Mouse (Mus musculus) CH12F3 (cell line): ENCODE measurements around the gene Fam207a.

Experiments
- in situ Hi-C: fragments of 300-500 bp; cut with MboI; formaldehyde crosslinking; loops from 2 replicates; pipeline ENCODE4 v1.14.3; 2020; ENCODE audit warnings: low sequenced_read_pairs

The Fam207a gene

DNA sequence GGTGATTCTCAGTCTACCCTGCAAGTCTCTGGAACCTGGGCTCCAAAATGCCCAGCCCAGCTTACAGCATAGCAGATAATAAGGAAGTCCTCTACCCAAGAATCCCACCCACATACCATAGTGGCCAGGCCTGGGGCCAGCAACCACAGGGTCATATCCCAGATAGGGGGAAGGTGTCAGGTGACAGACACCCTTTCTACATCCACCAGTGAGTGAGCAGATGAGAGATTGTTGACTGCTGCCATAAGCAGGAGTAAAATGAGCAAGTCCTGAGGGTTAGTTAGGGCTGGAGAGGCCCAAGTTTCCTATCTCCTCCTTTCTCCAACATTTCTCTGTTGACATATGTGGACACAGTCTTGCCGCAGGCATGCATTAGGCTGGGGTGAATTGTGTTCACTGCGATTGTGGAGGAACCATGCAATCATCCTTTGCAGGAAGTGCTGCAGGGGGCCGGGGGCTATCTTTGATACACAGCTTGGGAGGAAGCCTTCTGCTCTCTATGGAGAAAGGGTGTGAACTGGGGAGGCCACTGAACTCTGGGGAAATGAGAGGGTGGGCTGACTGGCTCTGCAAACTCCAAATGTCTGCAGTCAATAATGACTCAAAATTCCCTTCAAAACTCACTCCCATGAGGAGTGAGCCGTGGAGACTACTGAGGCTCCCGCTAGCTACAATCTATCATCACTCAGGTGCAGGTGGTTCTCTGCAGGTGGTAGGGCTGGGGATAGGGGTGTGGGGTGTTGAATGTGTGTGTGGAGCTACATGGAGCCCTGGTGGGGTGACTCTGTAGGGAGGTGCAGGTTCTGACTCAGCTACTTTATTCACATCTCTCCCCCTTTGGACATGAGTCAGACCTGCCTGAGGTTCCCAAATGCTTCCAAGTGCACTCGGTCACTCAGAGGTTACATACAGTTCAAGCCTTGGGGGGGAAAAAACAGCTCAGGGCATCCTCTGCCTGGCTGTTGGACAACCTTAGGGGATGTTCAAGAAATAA, 15.7 kb upstream of the Fam207a start:
- in situ Hi-C loops: no loop called here

DNA sequence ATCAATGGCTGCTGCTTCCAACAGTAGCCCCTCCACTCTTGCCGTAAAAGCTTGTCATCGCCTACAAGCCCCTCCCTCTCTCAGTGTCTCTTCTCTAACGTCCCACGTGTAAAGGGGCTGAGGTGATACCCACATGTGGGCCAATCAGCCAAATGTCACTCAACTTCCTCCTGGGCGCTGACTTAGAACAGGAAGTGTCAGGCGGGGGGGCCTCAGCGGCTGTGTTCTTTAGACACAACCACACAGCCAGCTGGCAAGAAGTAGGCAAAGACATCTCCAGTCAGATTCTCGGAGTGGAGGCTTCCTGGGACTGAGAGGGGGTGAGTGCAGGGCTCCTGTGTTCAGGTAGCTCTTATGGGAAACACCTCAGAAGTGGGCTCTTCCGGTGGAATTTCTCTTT, 14.6 kb upstream of the Fam207a start, which contains the start of gene Itgb2:
Itgb2 (plus strand) TSS at position 113 of the 400 bp plus-strand sequence.
- in situ Hi-C loops: no loop called here

DNA sequence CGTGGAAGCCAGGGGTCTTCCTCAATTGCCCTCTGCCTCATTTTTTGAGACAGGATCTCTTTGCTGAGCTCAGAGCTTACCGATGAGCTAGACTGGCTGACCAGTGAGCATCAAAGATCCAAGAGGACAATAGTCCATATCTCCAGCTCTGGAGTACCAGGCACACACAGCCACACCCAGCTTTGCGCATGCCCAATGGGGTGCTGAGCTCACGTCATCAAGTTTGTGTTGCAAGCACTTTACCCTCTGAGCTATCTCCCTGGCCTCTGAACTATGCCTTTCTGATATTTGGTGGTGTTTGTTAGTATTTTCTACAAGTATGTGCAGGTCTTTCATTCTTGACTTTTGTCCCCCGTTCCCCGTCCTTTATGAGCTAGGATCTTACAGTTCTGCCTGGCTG, 13.0 kb upstream of the Fam207a start:
- in situ Hi-C loops: no loop called here

DNA sequence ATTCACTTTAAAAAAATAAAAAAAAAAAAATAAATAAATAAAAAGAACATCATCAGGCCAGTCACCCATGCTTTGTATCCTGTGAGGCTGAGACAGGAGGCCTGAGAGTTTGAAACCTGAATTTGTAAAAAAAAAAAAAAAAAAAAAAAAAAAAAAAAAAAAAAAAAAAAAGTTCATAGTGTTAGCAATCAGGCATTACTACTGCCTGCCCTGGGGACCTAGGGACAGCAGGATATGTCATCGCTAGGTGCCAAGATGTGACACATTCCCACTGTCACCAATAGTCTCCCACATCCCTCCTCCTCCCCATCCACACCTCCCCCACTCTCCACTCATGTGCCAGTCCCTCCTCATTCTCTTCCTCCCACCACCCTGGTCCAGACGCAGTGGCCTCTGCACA, 10.9 kb upstream of the Fam207a start:
- in situ Hi-C loops: no loop called here

DNA sequence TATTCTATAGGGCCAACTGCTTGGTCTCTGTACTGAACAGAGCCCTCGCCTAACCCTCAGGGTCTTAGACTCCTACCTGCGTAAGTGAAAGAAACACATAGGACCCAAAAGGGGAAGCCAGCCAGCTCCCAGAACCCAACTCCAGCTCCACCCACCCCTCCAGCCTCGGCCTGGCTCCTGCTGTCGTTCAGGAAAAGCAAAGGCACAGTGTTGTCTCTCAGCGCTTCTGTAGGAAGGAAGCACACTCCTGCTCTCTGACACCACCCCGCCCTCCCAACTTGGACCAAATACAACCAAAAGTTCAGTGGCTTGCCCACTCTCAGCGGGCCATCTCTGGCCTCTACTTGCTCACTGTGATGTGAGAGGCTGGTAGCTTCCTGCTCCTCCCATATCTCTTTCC, 7.7 kb upstream of the Fam207a start:
- in situ Hi-C loops: loop anchor here (5.0 kb wide), 1 partner anchor 34 kb away; no protein-coding TSS in a partner anchor

DNA sequence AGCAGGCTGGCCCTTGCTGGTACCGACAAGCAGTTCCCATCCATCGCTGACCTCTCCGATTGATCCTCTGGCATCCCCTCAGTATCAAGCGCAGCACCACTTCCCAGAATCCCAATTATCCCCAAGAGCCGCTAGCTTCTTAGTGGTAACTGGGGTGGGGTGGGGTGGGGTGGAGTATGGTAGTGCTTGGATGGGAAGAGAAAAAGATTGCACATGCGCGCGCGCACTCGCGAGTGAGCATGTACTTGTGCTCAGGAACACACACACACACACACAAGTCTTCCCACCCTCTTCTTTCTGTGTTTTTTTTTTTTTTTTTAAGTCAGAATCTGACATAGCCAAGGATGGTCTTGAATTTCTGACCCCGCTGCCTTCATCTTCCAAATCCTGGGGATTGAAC, 7.2 kb upstream of the Fam207a start:
- in situ Hi-C loops: loop anchor here (5.0 kb wide), 1 partner anchor 35 kb away; no protein-coding TSS in a partner anchor

DNA sequence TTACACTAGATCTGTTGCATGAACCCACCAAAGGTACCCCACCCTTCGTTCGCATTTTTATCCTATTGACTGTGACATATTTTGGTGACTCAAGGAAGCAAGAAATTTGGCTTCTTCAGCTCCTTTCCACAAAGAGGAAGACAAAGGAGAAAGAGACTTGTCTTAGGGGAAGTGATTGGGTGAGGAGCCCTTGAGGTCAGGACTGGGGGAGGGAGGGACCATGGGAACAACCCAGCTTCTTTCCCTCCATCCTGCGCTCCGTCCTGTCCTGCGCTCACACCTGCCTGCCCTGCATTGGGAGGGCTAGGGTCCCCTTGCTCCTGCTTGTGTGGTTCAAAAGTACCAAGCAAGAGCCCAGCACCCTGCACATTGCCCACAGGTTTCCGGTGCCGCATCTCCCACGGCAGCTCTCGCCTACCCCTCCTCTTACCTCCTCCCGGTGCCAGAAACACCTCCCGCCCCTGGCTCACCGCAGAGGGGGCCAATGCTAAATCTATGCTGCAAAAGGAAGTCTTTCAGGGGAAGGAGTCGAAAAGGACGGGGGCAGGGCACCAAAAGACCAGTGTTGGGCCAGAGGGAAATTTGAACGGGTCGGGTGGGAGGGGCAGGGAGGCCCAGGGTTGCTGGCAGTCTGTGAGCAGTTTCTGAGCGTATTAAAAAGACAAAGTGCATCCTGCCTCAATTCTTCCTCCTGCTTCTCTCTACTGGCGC, 6.6 kb upstream of the Fam207a start:
- in situ Hi-C loops: loop anchor here (5.0 kb wide), 1 partner anchor 35 kb away; no protein-coding TSS in a partner anchor

DNA sequence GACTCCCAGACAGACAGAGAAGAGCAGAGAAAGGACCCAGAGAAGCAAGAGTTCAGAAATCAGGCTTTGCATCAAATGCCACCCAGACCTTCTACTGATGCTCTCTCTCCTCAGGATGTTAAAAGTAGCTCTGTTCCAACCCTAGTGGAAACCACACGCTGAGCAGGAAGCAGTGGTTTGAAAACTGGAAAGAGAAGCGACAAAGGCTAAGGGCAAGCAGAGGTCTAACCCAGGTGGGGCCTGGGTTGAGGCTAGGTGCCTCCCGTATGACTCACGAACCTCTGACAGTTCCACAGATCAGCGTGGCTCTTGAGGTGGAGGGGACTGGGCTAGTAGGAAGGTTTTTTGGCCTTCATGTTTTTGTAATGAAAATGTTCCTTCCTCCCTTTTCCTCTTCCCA, 4.9 kb upstream of the Fam207a start:
- in situ Hi-C loops: loop anchor here (5.0 kb wide), 1 partner anchor 37 kb away; no protein-coding TSS in a partner anchor

DNA sequence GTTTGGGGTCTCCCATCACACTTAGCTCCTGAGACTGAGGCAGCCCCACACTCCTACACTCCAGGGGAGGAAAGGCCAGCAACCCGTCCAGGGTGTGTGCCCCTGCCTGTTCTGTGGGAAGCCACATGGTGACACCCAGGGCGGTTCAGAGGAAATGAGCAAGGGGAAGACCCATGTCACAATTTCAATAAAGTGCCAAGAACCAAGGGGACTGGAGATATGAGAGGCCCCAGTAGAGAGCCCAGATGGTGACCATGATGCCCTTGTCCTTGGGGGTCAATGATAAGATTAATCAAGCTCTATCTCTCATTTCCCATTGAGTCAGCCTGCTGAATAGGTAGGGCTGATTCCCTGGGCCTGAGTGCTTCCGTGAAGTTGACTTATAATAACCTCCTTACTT, 3.6 kb upstream of the Fam207a start:
- in situ Hi-C loops: loop anchor here (10.0 kb wide), 1 partner anchor 234 kb away; no protein-coding TSS in a partner anchor

DNA sequence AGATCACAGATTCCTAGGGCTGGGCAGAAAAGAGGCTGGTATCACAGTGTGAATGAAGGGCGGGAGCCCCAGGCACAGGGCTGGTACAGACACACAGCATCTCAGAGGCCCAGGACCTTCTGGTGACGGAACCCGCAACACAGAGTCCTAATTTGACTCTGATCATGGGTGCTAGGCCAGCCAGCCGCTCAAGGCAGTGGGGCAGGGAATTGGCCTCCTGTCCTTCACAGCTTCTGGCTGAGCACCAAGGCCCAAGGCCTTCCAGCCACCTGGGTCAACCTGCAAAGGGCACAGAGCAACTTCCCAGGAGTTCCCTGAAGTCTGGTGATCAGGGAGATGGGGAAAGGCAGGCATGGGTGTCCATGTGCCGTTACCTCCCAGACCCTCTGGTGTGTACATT, 2.2 kb upstream of the Fam207a start:
- in situ Hi-C loops: loop anchor here (10.0 kb wide), 1 partner anchor 233 kb away; no protein-coding TSS in a partner anchor

DNA sequence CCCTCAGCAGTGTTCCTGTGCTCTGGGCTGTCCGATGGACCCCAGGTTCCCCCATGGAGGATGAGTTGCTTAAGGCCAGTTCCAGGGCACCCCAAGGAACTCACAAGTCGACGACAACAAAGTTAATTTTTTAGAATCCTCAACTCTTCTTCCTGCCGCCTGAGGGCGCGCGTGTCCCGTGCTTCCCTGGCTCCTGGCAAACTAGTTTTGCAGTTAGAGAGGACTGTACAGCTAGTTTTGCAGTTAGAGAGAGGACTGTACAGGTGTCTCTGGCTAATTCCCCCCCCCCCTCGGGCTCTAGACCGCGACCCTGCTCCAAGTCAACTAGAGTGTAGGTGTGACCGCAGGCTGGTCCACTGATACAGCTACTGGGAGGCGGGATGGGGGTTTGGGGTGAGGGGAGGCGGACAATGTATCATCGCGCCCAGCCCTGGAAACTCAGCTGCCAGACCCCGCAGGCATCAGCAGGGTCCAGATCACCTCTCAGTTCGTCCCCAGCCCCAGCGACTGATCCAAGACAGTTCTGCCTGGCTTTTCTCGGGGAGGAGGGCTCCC, 1.6 kb upstream of the Fam207a start:
- in situ Hi-C loops: loop anchor here (10.0 kb wide), 1 partner anchor 232 kb away; no protein-coding TSS in a partner anchor

DNA sequence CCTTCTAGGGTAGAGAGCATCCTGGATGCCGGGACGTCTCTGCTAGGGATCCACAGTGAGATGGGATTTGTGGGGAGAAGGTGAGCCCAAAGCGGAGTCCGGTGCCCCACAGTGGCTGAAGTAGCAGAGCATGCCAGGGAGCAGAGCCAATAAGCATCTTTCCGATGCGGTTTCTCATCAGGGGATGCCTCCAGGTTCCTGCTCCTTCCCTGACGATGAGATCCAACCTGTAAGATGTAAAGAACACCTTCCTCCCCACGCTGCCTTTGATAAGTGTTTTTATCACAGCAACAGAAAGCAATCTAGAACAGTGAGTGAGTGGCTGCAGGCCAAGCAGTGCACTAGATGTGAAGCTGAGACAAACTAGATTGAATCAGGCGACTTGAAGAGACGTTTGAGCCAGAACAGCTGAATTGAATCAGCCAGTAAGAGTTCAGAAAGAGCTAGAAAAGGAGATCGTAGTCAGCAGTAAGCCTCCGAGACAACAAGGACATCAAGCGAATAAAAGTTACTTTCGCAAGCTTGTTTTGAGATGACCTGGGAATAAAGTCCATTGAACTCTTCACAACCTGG, 880 bp upstream of the Fam207a start:
- in situ Hi-C loops: loop anchor here (10.0 kb wide), 1 partner anchor 232 kb away; no protein-coding TSS in a partner anchor

DNA sequence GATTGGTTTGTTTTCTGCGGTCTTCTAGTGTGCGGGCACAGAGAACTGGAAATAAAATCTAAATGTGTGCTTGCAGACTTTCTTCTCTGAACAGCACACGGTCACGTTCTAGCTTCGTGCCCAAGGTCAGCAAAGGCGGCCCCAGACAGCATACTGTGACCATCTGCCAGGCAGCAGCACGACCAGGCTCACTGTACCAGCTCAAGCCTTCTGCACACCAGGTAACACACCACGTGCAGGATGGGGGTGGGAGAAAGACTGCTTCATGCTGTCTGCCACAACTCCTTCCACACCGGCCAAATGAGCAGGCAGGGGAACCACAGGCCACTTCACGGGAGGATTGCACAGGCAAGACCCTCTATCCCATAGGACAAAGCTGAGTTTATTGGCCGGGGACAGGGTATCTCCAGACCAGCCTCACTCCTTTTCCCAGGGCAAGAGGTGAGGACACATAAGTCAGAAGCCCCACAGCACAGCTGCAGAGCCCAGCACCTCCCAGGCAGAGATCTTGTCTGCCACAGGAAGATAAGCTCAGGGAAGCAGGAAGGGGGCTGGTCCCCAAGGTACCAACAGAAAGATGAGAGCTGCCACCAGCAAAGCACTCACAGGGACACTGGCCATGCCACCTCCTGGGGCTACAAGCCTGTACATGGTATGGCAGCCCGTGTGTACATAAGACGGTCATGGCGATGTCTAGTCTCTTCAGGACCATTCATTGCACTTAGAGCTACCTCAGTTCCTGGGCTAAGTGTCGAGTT, 5.2 kb downstream of the Fam207a start:
- in situ Hi-C loops: loop anchor here (5.0 to 10.0 kb wide), 2 partner anchors 153 to 226 kb away; no protein-coding TSS in a partner anchor

DNA sequence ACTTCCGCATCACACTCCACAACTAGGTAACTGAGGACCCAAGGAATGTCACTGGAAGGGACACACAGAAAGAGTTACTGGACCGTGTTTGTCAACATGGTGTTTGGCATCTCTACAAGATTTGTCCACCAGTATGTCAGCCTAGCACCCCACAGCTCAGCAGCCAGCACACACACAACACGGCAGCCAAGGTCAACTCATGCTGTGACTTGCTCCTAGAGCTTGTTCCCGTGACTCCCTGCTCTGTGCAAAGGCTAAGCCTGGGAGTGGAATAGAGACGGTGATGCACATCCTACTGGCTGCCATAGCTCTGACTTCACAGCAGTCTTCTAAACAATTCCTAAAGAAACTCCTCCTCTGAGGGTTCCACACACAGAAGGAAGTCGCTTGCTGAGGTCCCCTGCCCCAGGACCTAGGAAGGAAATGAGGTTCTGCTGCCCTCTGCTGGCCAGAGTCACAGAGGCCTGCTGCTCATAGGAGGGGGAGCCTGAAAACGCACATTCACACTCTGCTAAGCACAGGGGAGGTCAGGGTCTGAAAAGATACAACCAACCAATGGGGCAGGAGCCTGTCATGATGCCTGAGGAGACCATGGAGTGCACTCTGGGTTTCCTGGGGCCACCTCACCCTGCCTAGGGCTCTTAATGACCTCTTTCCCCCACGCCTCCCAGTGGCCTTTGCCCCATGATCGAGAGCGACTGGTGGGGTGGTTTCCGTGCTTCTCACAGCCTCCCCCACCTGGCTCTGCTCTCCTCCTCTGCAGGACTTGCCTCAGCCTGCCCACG, 6.0 kb downstream of the Fam207a start:
- in situ Hi-C loops: loop anchor here (5.0 to 10.0 kb wide), 2 partner anchors 152 to 225 kb away; no protein-coding TSS in a partner anchor

DNA sequence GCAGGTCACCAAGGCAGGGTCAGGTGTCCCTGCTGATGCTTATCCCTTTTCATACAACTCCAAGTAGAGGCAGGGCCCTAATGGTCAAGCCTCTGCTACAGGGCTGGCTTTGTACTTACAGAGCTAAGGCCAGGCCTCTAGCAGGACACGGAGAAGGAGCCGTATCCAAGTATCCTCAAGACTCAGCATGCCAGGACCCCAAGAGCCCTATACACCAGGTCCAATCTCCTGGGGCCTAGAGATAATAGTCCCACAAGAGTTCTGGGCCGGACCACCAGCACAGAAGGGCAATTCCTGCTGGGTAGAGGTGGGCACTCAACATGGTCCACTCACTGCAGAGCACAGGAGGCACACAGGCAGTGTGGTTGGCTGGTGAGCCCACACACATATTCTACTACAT, 6.8 kb downstream of the Fam207a start:
- in situ Hi-C loops: no loop called here

DNA sequence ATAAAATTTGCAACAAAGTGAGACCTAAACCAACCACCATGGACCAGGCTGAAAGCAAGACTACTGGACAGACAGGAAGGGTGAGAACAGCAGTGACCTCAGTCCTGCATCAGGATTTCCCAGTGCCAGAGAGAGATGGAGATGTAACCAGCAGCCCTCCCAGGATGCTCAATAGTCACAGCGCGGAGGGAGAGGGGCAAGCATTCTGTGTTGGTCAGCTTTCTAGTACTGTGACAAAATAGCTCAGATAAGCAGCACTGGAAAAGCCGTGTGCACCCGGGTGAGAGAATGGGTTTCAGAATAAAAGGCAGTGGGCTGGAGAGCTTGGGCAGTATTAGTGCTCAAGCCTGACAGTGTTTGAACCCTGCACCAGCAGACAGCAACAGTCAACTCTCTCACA, 7.8 kb downstream of the Fam207a start:
- in situ Hi-C loops: no loop called here

DNA sequence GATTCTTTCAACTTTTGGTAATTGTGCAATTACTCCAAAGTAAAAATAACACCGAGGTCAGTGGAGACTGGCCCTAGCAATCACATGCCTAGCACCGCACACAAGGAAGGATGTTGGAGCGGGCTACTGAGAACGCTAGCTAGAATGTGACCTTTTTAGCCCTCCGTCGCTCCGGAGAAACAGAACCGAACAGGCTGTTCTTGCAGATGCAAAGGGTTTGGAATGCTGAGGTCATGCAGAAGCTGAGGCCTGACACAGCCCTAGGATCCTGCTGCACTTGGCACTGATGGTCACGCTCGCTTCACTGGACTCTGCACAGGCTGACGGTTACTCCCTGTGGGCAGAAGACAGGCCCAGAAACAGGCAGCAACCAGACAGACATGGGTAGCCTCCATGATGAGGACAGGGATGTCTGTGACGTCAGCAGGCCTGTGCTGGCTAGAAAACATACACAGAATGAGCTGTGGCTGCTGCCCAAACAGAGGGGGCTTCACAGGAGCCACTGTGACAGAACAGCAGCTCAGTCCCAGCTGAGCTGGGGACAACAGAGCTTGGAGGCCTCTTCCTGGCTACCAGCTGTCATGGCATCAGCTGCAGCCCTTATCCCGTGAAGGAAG, 8.5 kb downstream of the Fam207a start:
- in situ Hi-C loops: no loop called here

DNA sequence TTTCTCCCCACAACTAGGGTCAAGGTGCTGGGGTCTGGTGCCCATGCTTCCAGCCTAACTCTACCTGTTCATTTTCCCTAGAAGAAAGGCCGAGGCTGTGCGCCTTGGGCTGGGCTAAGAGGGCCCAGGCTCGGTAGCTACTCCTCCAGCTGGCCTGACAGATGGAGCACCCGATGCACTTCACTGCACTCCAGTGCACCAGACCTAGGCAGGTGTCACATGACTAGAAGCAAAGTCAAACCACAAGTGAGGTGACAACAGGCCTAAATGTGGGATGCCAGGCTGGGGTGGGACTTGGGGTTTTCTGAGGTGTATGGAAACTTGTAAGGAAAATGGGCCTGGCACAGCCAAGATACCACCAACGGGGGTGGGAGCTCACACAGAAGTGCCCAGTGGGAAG, 9.1 kb downstream of the Fam207a start:
- in situ Hi-C loops: no loop called here

DNA sequence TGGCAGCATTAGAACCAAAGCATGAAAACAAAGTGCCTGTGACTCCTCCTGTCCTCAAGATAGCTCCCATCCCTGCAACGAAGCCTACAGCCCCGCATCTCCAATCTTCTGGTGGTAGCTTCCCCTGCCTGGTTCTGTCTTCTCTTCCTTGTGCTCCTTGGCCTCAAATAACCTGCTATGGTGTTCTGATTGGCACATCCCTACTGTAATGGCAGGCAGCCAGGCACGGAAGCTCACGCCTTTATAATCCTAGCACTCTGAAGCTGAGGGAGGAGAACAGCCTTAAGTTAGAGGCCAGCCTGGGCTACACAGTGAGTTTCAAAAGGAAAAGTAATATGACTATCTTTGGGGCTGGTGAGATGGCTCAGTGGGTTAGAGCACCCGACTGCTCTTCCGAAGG, 11.4 kb downstream of the Fam207a start:
- in situ Hi-C loops: no loop called here
